ENCODE assay signal across 13 mouse cellular contexts in the genomic region with DNA sequence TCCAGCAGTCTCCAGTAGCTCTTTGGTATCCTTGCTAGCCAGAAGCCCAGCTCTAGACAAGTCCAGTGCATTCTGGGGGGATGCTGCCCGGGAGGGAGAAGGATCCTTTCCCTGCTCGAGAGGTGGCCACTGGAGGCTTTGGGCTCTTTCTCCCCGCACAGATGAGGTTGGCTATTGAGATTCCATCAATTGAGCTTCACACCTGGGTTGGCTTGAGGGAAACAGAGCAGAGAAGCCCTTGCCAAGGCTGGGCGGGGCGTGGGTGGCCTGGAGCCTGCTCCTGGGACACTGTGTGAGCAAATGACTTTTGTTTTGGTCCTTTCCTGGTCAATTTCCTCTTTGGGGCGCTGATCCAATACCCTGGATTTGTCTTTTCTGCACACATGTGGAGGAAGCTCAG. TPM values are rescaled to one million over a fixed set of nuclear protein-coding genes. Genes with fewer than 3 reads are reported as not detected.
DNase-seq lines count a peak whose midpoint lies in the region; ATAC-seq lines count a peak whose summit lies in the region.
"Had no signal": no experiment of that assay in that cellular context is flagged by ENCODE, and none has a peak within 500 bp of the region (broad histone marks: within the 10 kb centered on the region; RNA-seq: fewer than 3 reads in every experiment).

No protein-coding gene starts in this region.

- no peaks in the 10 kb centered on the region for H3K36me3 ChIP-seq in heart, embryonic 12.5 days
- no peaks in the 10 kb centered on the region for H3K36me3 ChIP-seq in hindbrain, embryonic 12.5 days
- no peaks in the 10 kb centered on the region for H3K36me3 ChIP-seq in midbrain, embryonic 15.5 days (replicated peaks)

- H3K27ac ChIP-seq in heart, embryonic 12.5 days (ENCODE audit: poor library complexity, severe bottlenecking): no peak overlapping the region
- no peak overlapping the region for H3K27ac ChIP-seq in hindbrain, embryonic 12.5 days
- H3K27ac ChIP-seq in midbrain, embryonic 15.5 days: peak overlapping the region; percentile 77; the same call in 1 of the 2 replicates

- intact Hi-C loops in heart, postnatal 25 days (cut with DNase I): no loop called here

- H3K9me3 ChIP-seq in heart, embryonic 12.5 days (replicated peaks): no peaks in the 10 kb centered on the region; the same call in 1 of the 2 replicates
- H3K9me3 ChIP-seq in hindbrain, embryonic 12.5 days (replicated peaks): no peaks in the 10 kb centered on the region
- no peaks in the 10 kb centered on the region for H3K9me3 ChIP-seq in midbrain, embryonic 15.5 days

- 60% methylated on average over 6 of the region's 6 CpGs for WGBS in heart, embryonic 12.5 days
- WGBS in hindbrain, embryonic 12.5 days: 53% methylated on average over 6 of the region's 6 CpGs
- WGBS in midbrain, embryonic 15.5 days: 50% methylated on average over 6 of the region's 6 CpGs

- H3K4me1 ChIP-seq in heart, embryonic 12.5 days (replicated peaks): peaks cover 68% of the 10 kb centered on the region
- H3K4me1 ChIP-seq in hindbrain, embryonic 12.5 days: peaks cover 35% of the 10 kb centered on the region
- H3K4me1 ChIP-seq in midbrain, embryonic 15.5 days: peaks cover 72% of the 10 kb centered on the region

- H3K9ac ChIP-seq in heart, embryonic 12.5 days: no peak overlapping the region
- no peak overlapping the region for H3K9ac ChIP-seq in hindbrain, embryonic 12.5 days
- peak overlapping the region; percentile 66; the same call in 1 of the 2 replicates for H3K9ac ChIP-seq in midbrain, embryonic 15.5 days
- H3K9ac ChIP-seq: liver, postnatal 0 days had no signal

- H3K27me3 ChIP-seq in heart, embryonic 12.5 days (replicated peaks): peaks cover 42% of the 10 kb centered on the region
- peaks cover 91% of the 10 kb centered on the region for H3K27me3 ChIP-seq in hindbrain, embryonic 12.5 days
- 0 out of 2 replicates have a peak, but pooled peaks cover 8% of the 10 kb centered on the region for H3K27me3 ChIP-seq in midbrain, embryonic 15.5 days (replicated peaks)

- ATAC-seq in heart, embryonic 12.5 days (ENCODE audit: insufficient number of reproducible peaks, low FRiP score): no peak
- ATAC-seq in hindbrain, embryonic 12.5 days (ENCODE audit: low FRiP score): no peak
- no peak for ATAC-seq in midbrain, embryonic 15.5 days (replicated peaks)
- ATAC-seq: intestine, embryonic 16.5 days; liver, postnatal 0 days had no signal

- DNase-seq in cerebellum, adult 11-12 months: peak; percentile 68
- DNase-seq in cerebellum, postnatal 4 days (ENCODE audit: low spot score in 2 of 2): no peak
- no peak for DNase-seq in heart, postnatal 25 days (ENCODE audit: low spot score)
- DNase-seq in thymus, postnatal 36 days: no peak
- no peak for DNase-seq in kidney, postnatal 14 days
- DNase-seq: gastrocnemius, postnatal 14 days; kidney, postnatal 4 days; liver, postnatal 0 days; thymus, postnatal 25 days had no signal

- 0 out of 2 replicates have a peak overlapping the region, but pooled peaks have one; percentile 87 for H3K4me2 ChIP-seq in heart, embryonic 12.5 days
- H3K4me2 ChIP-seq in hindbrain, embryonic 12.5 days (replicated peaks): peak overlapping the region; percentile 77; the same call in 1 of the 2 replicates
- peak overlapping the region; percentile 64 for H3K4me2 ChIP-seq in midbrain, embryonic 15.5 days

- no peak overlapping the region for H3K4me3 ChIP-seq in heart, embryonic 12.5 days
- H3K4me3 ChIP-seq in hindbrain, embryonic 12.5 days: no peak overlapping the region
- H3K4me3 ChIP-seq in midbrain, embryonic 15.5 days: peak overlapping the region; percentile 60

RNA-seq across cellular contexts. Expression of a gene that starts 2.5 kb away (rescaled TPM):
- polyA plus RNA-seq in heart, embryonic 12.5 days (2016; fragmentation: Nextera tagmentation; extraction: Ambion mirVana): 16.3 and 16.8 TPM in 2 replicates
- total RNA-seq in heart, postnatal 25 days (2021): 1 to 10 TPM; 9.7 to 9.8 TPM
- 5.1 and 5.8 TPM in 2 replicates for polyA plus RNA-seq in hindbrain, embryonic 12.5 days (2016; fragmentation: Nextera tagmentation; extraction: Ambion mirVana)
- polyA plus RNA-seq in midbrain, embryonic 15.5 days (2015; fragmentation: Nextera tagmentation; extraction: Ambion mirVana): 15.7 and 18.3 TPM in 2 replicates

RNA-seq across cellular contexts. Expression of a gene that starts 5.1 kb away (rescaled TPM):
- polyA plus RNA-seq in heart, embryonic 12.5 days (2016; fragmentation: Nextera tagmentation; extraction: Ambion mirVana): 23.3 and 23.5 TPM in 2 replicates
- 1 to 10 TPM; 7.4 to 9.0 TPM for total RNA-seq in heart, postnatal 25 days (2021)
- 14.8 and 18.6 TPM in 2 replicates for polyA plus RNA-seq in hindbrain, embryonic 12.5 days (2016; fragmentation: Nextera tagmentation; extraction: Ambion mirVana)
- 13.1 and 14.0 TPM in 2 replicates for polyA plus RNA-seq in midbrain, embryonic 15.5 days (2015; fragmentation: Nextera tagmentation; extraction: Ambion mirVana)

RNA-seq across cellular contexts. Expression of a gene that starts 17.5 kb away (rescaled TPM):
- polyA plus RNA-seq in heart, embryonic 12.5 days (2016; fragmentation: Nextera tagmentation; extraction: Ambion mirVana): 19.4 and 20.5 TPM in 2 replicates
- total RNA-seq in heart, postnatal 25 days (2021): 1 to 10 TPM; 6.0 to 6.1 TPM
- polyA plus RNA-seq in hindbrain, embryonic 12.5 days (2016; fragmentation: Nextera tagmentation; extraction: Ambion mirVana): 23.8 and 24.5 TPM in 2 replicates
- polyA plus RNA-seq in midbrain, embryonic 15.5 days (2015; fragmentation: Nextera tagmentation; extraction: Ambion mirVana): 15.4 and 18.3 TPM in 2 replicates

RNA-seq across cellular contexts. Expression of a gene that starts 26.8 kb away (rescaled TPM):
- polyA plus RNA-seq in heart, embryonic 12.5 days (2016; fragmentation: Nextera tagmentation; extraction: Ambion mirVana): 13.3 and 13.8 TPM in 2 replicates
- 10 to 100 TPM; 15.3 to 19.2 TPM for total RNA-seq in heart, postnatal 25 days (2021)
- 11.3 and 15.8 TPM in 2 replicates for polyA plus RNA-seq in hindbrain, embryonic 12.5 days (2016; fragmentation: Nextera tagmentation; extraction: Ambion mirVana)
- 2.8 and 3.2 TPM in 2 replicates for polyA plus RNA-seq in midbrain, embryonic 15.5 days (2015; fragmentation: Nextera tagmentation; extraction: Ambion mirVana)
